Mouse (Mus musculus): ENCODE results near the gene Chn2.

DNA sequence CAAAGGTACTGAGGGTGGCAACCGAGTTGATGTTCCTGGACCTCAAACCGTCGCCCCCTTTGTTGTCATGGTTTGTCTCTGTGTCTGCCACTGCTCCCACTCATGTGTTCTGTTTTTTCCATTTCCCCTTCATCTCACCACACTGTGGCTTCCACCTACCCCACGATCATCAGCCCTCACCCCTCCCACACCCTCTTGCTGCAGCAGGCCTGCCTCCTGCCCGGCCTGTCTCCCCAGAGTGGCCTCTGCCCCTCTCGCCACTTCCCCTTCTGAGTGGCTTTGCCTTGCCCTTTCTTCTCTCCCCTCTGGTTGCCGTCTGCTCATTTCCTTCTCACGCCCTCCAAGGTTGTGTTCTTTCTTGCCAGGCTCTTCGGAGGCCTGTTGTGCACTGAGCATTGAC is 123.4 kb downstream of the Chn2 start:
- TF ChIP-seq CTCF (conservative IDR thresholded peaks at IDR 0.05 in 1 of 2, IDR thresholded peaks at IDR 0.05 in 1 of 2; ENCODE audit: low read depth in 2 of 2, low read length in 2 of 2) = no peak
- no peak for TF ChIP-seq ZNF384 (IDR thresholded peaks at IDR 0.05; ENCODE audit: low read depth, low read length)
- no peak for TF ChIP-seq POLR2AphosphoS2 (IDR thresholded peaks at IDR 0.05; ENCODE audit: low read depth, low read length)
- no peak for TF ChIP-seq USF2 (conservative IDR thresholded peaks at IDR 0.05; ENCODE audit: low read depth, low read length)
